Mouse (Mus musculus) hindbrain, postnatal 0 days (tissue): ENCODE measurements around the gene Mllt6. TPM values are rescaled to one million over a fixed set of nuclear protein-coding genes. Genes with fewer than 3 reads are reported as not detected.
"Not testable (repeated sequence)": the region's sequence is repeated elsewhere in the genome, so short reads cannot be mapped to it uniquely, and the experiment has no call there.

Experiments
- ATAC-seq: fragments of 200-750 bp; cut with Nextera tagmentation; 2 replicates; pipeline ENCODE4 v1.8.0; 2017; ENCODE audit warnings: mild to moderate bottlenecking, moderate TSS enrichment, moderate library complexity
- DNase-seq: peaks from one replicate; pipeline ENCODE4 v3.0.0-alpha.2; 2015; ENCODE audit warnings: low spot score
- H3K27ac ChIP-seq: fragments of 300-500 bp; sonication (generic); 2 replicates; pipeline ENCODE4 v1.5.1; 2014; ENCODE audit warnings: mild to moderate bottlenecking
- H3K27me3 ChIP-seq: fragments of 300-500 bp; sonication (generic); 2 replicates; pipeline ENCODE4 v1.6.1; 2014; ENCODE audit warnings: low read length, mixed read lengths; ENCODE audit not compliant: insufficient read depth
- H3K36me3 ChIP-seq: fragments of 300-500 bp; sonication (generic); 2 replicates; pipeline ENCODE4 v1.6.1; 2014; ENCODE audit warnings: low read length, mixed read lengths; ENCODE audit not compliant: insufficient read depth
- H3K4me1 ChIP-seq: fragments of 300-500 bp; sonication (generic); 2 replicates; pipeline ENCODE4 v1.6.1; 2014; ENCODE audit warnings: antibody characterized with exemption, low read length, mixed read lengths; ENCODE audit not compliant: insufficient read depth
- H3K4me2 ChIP-seq: fragments of 300-500 bp; sonication (generic); 2 replicates; pipeline ENCODE4 v1.6.1; 2014; ENCODE audit warnings: low read depth, mild to moderate bottlenecking, low read length, moderate library complexity, mixed read lengths
- H3K4me3 ChIP-seq: fragments of 300-500 bp; sonication (generic); 2 replicates; pipeline ENCODE4 v1.5.1; 2014; ENCODE audit warnings: low read length
- H3K9ac ChIP-seq: fragments of 300-500 bp; sonication (generic); replicated peaks from 2 replicates; pipeline ENCODE4 v1.6.1; 2014; ENCODE audit warnings: mild to moderate bottlenecking, low read length, moderate library complexity, mixed read lengths
- H3K9me3 ChIP-seq: fragments of 300-500 bp; sonication (generic); 2 replicates; pipeline ENCODE4 v1.6.1; 2016; ENCODE audit warnings: low read length, mixed read lengths
- CTCF ChIP-seq: IDR thresholded peaks from 2 replicates; pipeline ENCODE4 v1.5.1; 2016; ENCODE audit warnings: antibody characterized with exemption, control low read depth, low read depth
- WGBS: fragments of 180-500 bp; shearing (Covaris S2); extraction: QIAGEN DNeasy Blood & Tissue Kit; methylation state at CpG from one replicate; pipeline ENCODE4 v1.1.7; 2014; 5-methylcytosine and 5-hydroxymethylcytosine counted together
- polyA plus RNA-seq: library from polyadenylated mRNA; unstranded; fragments of >200 nt; fragmentation: Nextera tagmentation; extraction: Ambion mirVana; gene quantifications from 2 replicates; pipeline ENCODE4 v1.2.1, GENCODE M21; 2015
- total RNA-seq: library from RNA; depleted of rRNA; stranded (reverse); fragments of >200 nt; gene quantifications from 2 replicates; pipeline ENCODE4 v1.2.3, GENCODE M21; 2014

Gene Mllt6
- total and polyA plus RNA-seq, 2 experiments from 2014 or later: 1.7 to 60.8 TPM

DNA sequence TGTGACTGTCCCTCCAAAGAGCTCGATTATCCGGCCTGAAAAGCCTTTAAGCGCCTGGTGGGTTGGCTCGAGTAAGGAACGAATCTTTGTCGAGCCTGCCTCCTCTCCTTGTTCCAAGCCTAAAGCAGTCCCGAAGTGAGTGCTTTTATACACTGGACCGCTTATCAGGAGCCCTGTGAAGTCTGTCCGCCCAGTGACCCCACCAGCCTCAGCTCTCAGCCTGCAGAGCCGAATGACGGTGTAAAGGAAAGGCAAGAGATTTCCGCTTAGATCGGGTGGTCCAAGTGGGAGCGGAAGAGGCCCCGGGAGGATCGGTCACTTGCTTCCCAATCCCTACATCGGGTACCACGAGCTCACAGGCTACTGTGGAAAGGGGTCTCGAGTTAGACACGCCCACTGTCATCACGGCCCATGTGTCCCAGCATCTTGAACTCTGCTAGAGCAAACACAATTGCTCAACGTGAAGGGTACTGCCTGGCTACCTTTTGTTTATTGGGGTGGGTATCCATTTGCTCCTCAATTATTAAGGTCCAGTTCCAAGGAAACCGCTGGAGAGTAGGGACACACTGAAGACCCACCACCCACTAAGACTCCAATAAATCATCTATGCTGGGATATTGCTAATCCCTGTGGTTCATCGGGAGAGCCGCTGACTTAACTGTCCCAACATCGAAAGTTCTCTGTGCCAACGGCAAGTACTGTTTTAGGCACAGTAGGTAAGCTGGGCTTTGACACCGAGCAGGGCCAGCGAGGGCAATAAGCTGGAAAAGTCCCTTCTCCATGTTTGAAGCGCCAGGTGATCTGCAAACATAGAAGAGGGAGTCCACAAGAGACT, 37.7 kb downstream of the Mllt6 start:
- WGBS: 17% methylated on average over 30 of the region's 30 CpGs
- TF ChIP-seq CTCF: no peak
- H3K27me3 ChIP-seq: no peaks in the 10 kb centered on the region
- peak overlapping the region; percentile 88 for H3K4me2 ChIP-seq
- no peak for ATAC-seq
- peaks cover 35% of the 10 kb centered on the region for H3K4me1 ChIP-seq
- H3K36me3 ChIP-seq: peaks cover 1% of the 10 kb centered on the region; the same call in 1 of the 2 replicates
- peak overlapping the region; percentile 74 for H3K4me3 ChIP-seq
- peak; percentile 40 for DNase-seq
- peak overlapping the region; percentile 97 for H3K9ac ChIP-seq
- H3K9me3 ChIP-seq: no peaks in the 10 kb centered on the region
- peak overlapping the region; percentile 97 for H3K27ac ChIP-seq

GRCm38 (mm10) chr11:97701581-97702392, 38.6 kb downstream of the Mllt6 start:
- Histone ChIP-seq H3K4me1 (peaks cover 29% of the 10 kb centered on the region), H3K4me3 (peak overlapping the region; percentile 81), H3K4me2 (peak overlapping the region; percentile 88), H3K36me3 (peaks cover 9% of the 10 kb centered on the region), H3K27ac (peak overlapping the region; percentile 34; the same call in 1 of the 2 replicates), H3K9ac (no peak overlapping the region; the same call in 1 of the 2 replicates), H3K27me3 (no peaks in the 10 kb centered on the region), H3K9me3 (no peaks in the 10 kb centered on the region)
- WGBS: 47% methylated on average over 15 of the region's 15 CpGs
- DNase-seq (no peak), ATAC-seq (no peak)
- no peak for TF ChIP-seq CTCF

GRCm38 (mm10) chr11:97702393-97702745, 39.2 kb downstream of the Mllt6 start:
- peak overlapping the region; percentile 55 for H3K9ac ChIP-seq
- no peak for TF ChIP-seq CTCF
- WGBS: under 1% methylated on average over 24 of the region's 24 CpGs
- H3K27me3 ChIP-seq: no peaks in the 10 kb centered on the region
- no peaks in the 10 kb centered on the region for H3K9me3 ChIP-seq
- peak; percentile 92 for DNase-seq
- H3K27ac ChIP-seq: peak overlapping the region; percentile 90
- H3K4me1 ChIP-seq: peaks cover 28% of the 10 kb centered on the region
- peak overlapping the region; percentile 81 for H3K4me3 ChIP-seq
- peaks cover 15% of the 10 kb centered on the region for H3K36me3 ChIP-seq
- ATAC-seq: peak; percentile 8
- peak overlapping the region; percentile 88 for H3K4me2 ChIP-seq

- H3K9ac ChIP-seq: peak within 1 kb of the TSS; percentile 82
- ATAC-seq: peak; percentile 90
These were observed 40.0 kb downstream of the Mllt6 start, which contains the start of gene Psmb3 for GRCm38 (mm10) chr11:97703039-97703826. Gene Psmb3, plus strand, starts transcription at chr11:97703399.

GRCm38 (mm10) chr11:97710067-97710466, 46.9 kb downstream of the Mllt6 start:
- DNase-seq: not testable (repeated sequence)

More at GRCm38 (mm10) chr11:97703039-97703826, 40.0 kb downstream of the Mllt6 start, which contains the start of gene Psmb3:
- no peaks in the 10 kb centered on the region for H3K9me3 ChIP-seq
- under 1% methylated on average over 35 of the region's 35 CpGs for WGBS
- TF ChIP-seq CTCF: no peak
- peak within 1 kb of the TSS; percentile 88 for H3K4me2 ChIP-seq
- H3K4me1 ChIP-seq: peaks cover 20% of the 10 kb centered on the region
- H3K27ac ChIP-seq: peak within 1 kb of the TSS; percentile 90
- H3K27me3 ChIP-seq: no peaks in the 10 kb centered on the region
- DNase-seq: peak; percentile 100
- H3K36me3 ChIP-seq: peaks cover 20% of the 10 kb centered on the region
- peak within 1 kb of the TSS; percentile 81 for H3K4me3 ChIP-seq

More at GRCm38 (mm10) chr11:97710067-97710466, 46.9 kb downstream of the Mllt6 start:
- H3K27me3 ChIP-seq, H3K4me3 ChIP-seq, H3K27ac ChIP-seq, ATAC-seq, H3K4me2 ChIP-seq, H3K4me1 ChIP-seq, H3K9ac ChIP-seq, H3K9me3 ChIP-seq: not testable (repeated sequence)
- peaks cover 48% of the 10 kb centered on the region for H3K36me3 ChIP-seq
- 84% methylated on average over 2 of the region's 2 CpGs for WGBS
